Mouse (Mus musculus) left cerebral cortex, postnatal 25 days (tissue): ENCODE measurements around the gene Satb1. TPM values are rescaled to one million over a fixed set of nuclear protein-coding genes. Genes with fewer than 3 reads are reported as not detected.

Source experiments
- DNase-seq, 2 experiments: peaks; one replicate each; pipeline ENCODE4 v3.0.0; 2022; ENCODE audit warnings: low spot score in 2 of 2, mixed read lengths in 1 of 2
- intact Hi-C: fragments of 180-260 bp; cut with DNase I; formaldehyde crosslinking; loops from one replicate; pipeline ENCODE4 v1.15.1; 2025
- total RNA-seq, 2 experiments: library from RNA; stranded (reverse); gene quantifications; 2 replicates each; pipeline ENCODE4 v1.2.3; 2021

Gene Satb1
- total RNA-seq, 2 experiments from 2014 or later = 110 to 129 TPM

DNA sequence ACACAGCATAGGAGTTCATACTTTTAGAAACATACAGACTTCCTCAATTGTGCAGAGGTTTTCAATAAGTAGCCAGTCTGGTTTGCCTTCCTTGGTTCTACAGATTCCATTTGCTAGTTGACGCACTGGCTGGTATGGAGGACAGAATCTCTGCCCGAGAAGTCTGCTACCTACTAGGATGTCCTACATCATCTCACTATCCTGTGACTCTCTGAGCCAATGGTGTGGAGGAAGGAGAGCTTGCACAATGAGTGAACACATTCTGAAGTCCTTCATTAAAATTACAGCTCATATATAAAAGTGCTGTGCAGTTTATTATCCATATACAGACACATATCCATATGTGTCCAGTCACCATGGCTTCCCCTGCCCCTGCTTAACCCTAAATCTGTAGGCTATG lies 45.1 kb downstream of the Satb1 start:
- no peak for DNase-seq
- intact Hi-C loops = no loop called here

DNA sequence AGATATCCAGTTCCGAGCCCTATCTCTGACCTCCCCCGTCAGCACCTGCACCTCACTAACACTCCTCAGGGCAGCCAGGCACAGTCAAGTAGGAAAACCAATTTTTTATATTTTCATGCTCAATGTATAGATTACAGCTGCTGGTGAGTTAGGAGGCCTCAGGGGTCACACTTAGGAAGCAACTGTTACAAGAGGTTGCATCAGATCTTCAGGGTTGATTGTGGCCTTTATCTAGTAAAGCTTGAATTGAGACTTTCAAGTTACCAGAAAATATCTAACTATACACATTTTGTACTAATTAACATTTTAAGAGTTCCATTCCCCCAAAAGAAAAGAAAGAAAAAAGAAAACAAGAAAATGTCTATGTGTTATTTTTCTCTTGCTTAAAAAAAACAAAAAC lies 47.0 kb downstream of the Satb1 start:
- intact Hi-C loops = no loop called here

DNA sequence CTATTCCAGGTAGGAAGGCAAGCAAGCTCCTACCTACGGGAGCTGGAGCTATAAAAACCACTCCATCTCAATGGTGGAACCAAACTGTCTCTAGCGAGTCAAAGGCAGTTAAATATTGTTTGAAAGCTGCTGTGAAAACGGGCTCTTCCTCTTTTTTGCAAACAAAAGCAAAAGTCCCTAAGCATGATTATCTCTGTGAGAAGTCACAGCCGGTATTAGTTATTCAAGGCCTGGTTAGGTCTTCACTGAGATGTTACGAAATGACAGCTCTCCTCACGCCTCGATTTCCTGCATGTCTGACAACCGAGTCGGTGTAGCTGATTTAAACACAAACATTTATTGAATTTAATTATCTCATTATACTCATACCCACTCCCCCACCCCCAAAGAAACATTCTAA lies 48.2 kb downstream of the Satb1 start:
- intact Hi-C loops = no loop called here
- DNase-seq = no peak

More for the DNA sequence above, 47.0 kb downstream of the Satb1 start:
- DNase-seq = no peak

DNA sequence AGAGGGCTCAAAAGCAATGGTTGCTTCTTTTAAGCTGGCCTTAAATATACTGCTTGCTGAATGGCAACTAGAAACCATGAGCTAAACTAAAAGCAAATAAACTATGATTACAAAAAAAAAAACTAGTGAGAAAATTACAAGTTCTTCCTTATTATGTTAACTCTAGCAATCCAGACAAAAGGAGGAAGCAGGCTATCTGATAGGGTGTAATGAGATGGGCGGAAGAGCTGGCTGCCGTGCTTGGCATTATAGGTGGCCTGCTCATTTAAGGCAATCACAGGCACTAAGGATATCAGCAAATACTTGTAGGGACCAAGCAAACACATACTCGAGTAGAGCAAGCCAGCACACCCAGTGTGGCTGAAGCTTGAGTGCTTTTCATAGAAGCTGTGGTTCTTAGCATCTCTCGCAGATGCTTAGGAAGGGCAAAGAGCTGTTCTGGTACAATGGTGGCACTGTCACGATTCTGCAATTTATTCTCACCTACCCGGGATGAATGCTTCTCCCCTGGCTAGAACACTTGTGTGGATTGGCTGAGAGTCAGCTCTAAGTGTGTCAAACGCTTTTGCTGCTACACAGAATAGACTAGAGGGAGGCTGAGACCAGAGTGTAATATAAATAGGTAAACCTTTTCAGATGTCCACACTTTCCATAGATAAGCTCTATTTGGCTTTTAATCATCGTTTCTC lies 49.4 kb downstream of the Satb1 start:
- peak in 1 of 2 experiments; percentile 74 for DNase-seq
- intact Hi-C loops = no loop called here

DNA sequence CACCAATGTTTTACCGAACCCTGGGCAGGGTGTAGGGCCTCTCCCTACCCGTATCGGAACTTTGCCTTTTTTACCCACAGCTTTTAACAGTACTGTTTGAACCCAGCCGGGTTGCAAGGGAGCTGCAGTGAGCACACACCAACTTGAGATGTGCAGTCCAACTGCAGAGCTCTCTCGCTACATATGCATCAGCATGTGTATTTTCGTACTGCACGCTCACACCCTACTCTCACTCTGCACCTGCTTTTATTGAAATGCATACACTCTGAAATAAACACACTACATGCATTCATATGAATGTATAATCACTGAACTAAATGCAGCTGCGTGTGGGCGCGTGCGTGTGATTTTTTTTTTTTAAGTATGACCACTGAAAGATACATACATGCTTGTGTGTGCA lies 53.1 kb downstream of the Satb1 start:
- DNase-seq = peak in 1 of 2 experiments; percentile 57
- intact Hi-C loops = no loop called here

DNA sequence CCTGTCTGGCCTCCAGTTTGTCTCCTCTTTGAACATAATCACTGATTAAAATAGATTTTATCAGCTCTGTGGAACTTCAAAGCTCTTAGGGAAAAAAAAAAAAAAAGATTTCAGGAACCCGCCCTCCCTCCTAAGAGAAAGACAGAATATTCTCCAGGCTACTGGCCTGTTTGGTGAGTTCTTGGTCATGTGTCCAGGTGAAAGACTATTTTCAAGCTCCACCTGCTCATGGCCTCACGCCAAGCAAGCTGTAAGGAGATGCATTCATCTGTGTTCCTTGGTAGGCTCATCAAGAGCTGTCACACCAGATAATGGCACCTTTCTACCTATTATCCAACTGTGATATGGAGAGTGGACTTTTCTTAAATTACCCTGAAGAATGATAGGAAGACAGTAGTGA lies 54.1 kb downstream of the Satb1 start:
- no peak for DNase-seq
- intact Hi-C loops = loop anchor here (5.0 kb wide), 1 partner anchor 792 kb away; no protein-coding TSS in a partner anchor

DNA sequence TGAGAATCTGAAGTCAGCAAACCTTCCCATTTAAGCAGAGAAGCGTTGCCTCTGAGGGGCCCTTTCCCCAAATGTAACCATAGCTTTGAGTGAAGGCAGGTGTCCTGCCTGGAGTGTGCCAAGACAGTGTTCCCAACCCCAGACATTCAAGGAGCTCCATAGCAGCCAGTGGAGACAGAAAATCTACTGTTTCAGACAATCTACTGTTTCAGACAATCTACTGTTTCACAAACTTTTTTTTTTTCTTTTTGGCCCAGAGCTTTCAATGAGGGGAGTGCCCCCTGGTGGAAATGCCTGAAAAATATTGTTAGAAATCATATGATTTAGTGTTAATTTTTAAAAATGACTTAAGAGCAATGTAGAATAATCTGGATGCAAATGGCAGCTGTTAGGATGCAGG lies 55.3 kb downstream of the Satb1 start:
- DNase-seq = no peak
- intact Hi-C loops = loop anchor here (5.0 kb wide), 1 partner anchor 791 kb away; no protein-coding TSS in a partner anchor

DNA sequence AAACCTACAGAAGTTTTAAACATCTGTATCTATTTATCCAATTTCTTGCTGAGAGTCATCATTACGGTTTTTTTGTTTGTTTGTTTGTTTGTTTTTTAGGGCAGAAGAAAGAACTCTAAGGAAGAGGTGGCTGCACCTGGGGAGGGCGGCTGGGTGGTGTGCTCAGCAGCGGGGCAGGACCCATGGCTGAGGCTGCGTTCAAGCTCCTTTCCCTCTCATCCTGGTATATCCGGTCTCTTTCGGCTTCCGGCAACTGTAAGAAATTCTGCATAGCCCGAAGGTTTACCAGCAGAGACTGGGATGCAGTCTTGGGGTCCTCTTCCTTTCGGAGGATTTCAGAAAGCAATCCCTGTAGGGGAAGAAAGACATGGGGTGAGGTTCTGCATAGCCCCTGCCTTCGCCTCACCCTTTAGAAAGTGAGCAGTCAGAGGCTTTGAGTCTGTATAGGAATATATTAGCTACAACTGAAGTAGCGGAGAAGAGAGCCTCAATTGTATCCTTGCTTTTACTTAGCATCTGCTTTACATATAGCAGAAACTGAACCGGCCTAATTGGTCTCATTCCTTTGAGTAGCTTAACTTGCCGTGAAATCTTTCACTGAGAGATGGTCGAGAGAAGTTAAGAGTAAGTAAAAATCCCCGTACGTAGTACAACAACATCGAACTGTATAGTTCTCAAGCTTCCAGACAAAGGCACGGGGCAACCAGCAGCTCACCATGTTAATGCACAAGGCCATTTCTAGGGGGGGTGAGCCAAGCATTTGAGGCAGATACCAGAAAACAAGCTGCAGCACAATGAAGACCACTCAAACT lies 57.8 kb downstream of the Satb1 start:
- intact Hi-C loops = loop anchor here (5.0 kb wide), 1 partner anchor 788 kb away; no protein-coding TSS in a partner anchor

DNA sequence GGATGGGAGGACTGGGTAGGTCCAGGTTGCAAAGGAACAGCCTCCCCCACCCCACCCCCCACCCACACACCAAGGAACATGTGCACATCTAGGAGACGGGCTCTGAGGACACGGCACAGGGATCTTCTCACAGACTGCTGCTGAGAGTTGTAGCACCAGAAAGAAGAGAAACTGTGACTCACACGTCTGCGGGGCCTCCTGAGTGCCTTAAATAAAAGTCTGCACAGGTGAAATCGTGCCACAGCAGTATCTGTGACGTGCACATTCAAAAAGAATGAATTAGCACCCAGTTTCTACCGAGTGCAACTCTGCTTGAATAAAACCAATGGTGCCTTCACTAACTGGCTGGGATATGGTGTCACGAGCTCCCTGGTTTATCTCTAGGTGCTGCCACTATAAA lies 69.5 kb downstream of the Satb1 start:
- intact Hi-C loops = loop anchor here (5.0 kb wide), 1 partner anchor 116 kb away; no protein-coding TSS in a partner anchor

More for the DNA sequence above, 57.8 kb downstream of the Satb1 start:
- DNase-seq = no peak

DNA sequence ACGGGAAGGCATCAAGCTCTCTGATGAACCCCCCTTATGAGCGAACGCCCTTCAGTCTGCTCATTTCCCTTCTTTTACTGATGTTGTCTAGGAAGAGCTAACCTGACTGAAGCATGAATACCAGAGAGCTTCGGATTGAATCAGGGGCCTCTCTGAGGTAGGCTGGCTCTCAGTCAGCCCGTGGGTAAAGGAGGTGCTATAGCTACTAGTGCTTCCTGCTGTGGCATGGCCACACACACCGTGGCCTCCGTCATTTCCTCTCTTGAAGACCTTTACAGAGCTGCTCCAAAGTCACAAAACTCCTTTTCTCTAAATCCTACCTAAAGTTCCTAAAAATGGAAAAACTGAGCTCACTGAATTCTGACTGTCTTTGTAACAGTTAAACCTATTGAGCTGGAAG lies 70.6 kb downstream of the Satb1 start:
- intact Hi-C loops = loop anchor here (5.0 kb wide), 1 partner anchor 115 kb away; no protein-coding TSS in a partner anchor

More for the DNA sequence above, 69.5 kb downstream of the Satb1 start:
- peak in 1 of 2 experiments; percentile 79 for DNase-seq

DNA sequence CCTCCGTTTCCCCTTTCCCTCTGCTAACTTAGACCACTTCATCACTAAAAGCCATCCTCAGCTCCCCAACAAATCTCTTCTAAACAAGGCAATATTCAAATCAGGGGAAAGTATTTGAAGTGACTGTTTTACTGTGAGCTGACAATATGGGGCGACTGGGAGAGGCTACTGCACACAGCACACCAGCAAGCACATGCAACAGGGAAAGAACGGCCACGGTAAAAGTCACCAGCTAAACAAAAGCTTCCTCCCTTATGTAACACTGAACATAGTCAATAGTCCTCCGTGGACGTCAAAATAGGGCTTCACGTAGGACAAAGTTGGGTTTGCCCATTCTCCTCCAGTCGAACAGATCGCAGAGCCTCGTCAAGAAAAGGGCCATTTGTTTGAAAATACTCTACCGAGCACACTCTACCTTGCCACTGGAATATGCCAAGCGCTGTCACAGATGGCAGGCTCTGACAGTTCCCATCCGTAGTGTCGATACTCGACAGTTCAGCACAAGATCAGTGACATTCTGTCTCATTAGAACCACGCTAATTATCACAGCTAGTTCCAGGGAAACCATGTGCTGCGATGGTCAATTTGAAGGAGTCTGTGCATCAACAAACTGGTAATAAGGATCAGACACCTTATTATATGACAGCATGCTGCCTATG lies 72.0 kb downstream of the Satb1 start:
- intact Hi-C loops = loop anchor here (5.0 kb wide), 1 partner anchor 114 kb away; no protein-coding TSS in a partner anchor

More for the DNA sequence above, 70.6 kb downstream of the Satb1 start:
- DNase-seq = no peak

DNA sequence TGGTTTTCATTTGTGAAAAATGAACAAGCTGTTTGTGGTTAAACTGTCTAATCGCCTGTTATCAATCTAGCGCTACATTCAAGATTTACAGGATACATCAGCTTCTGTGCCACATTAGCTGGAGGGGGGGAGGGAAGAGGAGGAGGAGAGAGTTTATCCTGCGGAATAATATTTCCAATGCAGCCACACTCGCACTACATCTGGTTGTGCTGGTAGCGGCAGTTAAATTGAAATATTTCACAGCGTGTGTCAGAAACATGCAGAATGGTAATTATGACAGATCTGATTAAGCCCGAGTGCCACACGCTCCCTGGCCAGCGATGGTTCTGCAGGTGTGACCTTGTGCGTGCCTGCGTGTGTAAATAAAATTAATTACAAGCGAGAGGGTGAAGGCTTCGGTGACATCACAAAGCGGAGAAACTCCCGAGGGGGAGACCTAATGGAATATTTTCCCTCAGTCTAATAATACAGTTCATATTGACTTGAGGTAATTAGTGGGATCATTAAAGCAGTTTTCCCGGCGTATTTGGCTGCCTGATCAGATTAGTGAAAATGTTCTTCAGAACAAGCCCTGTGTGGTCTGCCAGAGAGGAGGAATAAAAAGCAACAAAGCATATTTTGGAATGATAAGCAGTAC lies 72.7 kb downstream of the Satb1 start:
- intact Hi-C loops = loop anchor here (5.0 kb wide), 1 partner anchor 113 kb away; no protein-coding TSS in a partner anchor
- no peak for DNase-seq

More for the DNA sequence above, 72.0 kb downstream of the Satb1 start:
- DNase-seq = no peak

DNA sequence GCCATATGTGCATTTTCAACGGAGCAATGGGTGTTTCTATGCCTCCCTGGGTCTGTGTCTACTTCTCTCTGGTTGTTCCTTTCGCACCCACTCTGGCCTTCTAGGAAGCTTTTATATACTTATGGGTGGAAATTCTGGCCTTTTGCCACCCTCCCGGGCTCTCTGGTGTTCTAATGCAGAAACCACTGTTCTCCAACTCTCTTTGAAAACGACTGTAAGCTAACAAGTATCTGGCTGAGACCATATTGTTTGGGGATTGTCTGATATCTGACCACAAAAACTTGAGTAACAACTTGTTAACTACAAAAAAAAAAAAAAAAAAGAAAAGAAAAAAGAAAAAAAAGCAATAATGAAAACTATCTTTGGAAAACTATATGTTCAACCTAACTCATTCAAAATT lies 73.6 kb downstream of the Satb1 start:
- intact Hi-C loops = no loop called here
- DNase-seq = no peak

DNA sequence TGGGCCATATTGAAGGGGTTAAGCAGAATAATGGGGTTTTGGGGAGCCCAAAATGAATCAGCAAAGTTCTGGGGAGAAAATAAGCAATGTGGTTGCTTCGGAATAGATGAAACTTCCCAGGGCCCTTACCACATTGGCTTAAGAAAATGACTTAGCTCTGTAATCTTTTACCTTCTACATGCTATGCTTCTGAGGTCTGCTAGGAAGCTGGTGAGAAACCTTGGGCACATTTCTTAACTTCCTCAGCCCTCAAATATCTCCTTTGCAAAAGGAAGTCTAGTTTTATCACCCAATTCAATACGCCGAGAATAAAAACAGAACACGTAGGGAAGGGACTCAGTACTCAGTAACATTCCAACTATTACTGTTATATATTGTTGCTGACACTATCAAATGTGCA lies 80.9 kb downstream of the Satb1 start:
- no peak for DNase-seq
- intact Hi-C loops = no loop called here

DNA sequence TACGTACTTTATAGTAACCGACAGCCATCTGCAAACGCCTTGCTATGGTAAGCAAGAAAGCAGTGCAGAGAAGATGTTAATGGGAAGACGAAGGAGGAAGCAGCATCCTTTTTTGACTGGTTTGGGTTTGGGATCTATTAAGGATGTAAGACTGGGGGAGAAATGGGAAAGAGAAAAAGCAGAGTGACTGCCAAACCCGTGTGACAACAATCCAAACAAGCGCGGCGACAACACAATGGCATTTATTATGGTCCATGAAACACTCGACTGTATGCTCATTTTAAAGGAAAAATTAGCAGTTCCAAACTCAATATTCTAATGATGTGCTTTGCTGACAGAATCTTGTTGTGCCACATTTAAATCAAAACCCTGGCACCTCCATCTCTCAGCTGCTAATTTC lies 85.9 kb downstream of the Satb1 start:
- intact Hi-C loops = no loop called here
- DNase-seq = no peak

DNA sequence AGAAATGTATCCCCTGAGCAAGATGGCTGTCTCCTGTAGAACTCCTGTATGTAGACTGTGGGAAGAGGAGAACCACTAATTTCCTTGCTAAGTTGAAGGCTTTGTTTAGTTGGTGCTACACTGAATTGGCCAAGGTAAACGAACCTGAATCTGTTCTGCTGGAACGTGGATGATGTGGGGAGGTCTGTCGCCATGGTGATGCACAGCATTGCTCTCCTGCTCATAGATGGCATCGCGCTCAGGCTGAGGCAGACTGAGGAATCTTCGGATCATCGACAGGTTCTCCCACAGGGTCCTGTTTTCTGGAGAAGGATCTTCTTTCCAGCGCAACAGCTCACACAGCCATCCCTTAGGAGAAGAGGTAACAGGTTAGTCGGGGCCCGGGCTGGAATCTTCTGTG lies 90.6 kb downstream of the Satb1 start:
- intact Hi-C loops = loop anchor here (5.0 kb wide), 1 partner anchor 65 kb away; no protein-coding TSS in a partner anchor
- no peak for DNase-seq

DNA sequence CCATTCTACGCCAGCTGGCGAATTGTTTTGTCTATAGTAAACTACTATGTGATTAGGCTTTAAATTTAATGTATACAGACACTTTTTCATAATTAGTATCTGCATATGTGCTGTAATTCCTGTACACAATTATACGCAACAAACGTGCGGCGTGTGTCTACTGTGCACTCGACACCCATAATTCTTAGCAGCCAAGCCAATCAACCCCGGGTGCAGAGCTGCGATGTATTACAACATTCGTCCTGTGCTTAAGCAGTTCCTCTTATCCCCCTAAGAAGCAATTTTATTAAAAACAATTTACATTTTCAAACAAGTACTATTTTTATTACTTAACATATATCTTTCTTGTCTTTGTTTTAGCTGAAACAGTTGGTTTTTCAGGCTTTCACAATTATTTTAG lies 92.0 kb downstream of the Satb1 start:
- intact Hi-C loops = loop anchor here (1.0 to 5.0 kb wide), 2 partner anchors 66 to 92 kb away; no protein-coding TSS in a partner anchor
- no peak for DNase-seq

DNA sequence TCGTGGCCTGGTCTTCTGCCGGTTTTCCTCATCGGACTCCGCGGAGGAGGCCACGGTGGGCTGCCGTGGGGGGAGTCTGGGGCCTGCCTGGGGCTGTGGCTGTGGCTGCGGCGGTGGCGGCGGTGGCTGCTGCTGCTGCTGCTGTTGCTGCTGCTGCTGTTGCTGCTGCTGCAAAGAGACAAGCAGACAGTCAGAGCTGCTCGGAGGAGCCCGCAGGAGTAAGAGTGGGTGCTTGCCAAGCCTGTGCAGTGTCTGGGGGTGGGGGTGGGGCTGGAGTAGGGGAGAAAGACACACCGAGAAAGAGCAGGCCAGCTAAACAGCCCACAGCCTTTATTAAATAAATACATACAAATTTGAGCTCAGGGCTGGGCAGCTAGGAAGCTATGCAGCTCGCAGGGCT lies 92.8 kb downstream of the Satb1 start:
- DNase-seq = peak; percentile 13 to 58
- intact Hi-C loops = loop anchor here (5.0 kb wide), 1 partner anchor 67 kb away; no protein-coding TSS in a partner anchor

DNA sequence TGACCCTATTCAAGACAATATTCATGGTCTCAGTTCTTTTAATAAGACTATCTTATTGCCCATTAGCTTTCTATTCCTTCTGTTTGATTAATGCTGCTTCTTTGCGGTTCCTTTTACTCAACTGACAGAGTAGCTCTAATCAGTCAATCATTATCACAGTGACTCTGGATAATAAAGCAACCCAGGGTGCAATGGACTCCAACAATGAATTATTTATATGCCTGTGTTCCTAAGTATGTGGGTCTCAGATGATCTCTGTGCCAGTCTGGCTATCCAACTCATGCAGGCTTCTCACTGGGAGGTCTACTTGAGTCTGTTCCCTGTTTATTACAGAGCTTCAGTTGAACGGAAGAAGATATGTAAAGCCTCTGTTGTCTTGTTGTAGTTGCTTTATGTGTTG lies 108.6 kb downstream of the Satb1 start:
- intact Hi-C loops = no loop called here

More for the DNA sequence above, 108.6 kb downstream of the Satb1 start:
- no peak for DNase-seq
